Mouse (Mus musculus) heart, postnatal 0 days (tissue): ENCODE measurements at regions not wholly inside any gene's neighbourhood (a gene's known extent, or its start where the extent isn't known, plus 50 kb on each side); places are given as distances from the start of the nearest gene placed in this dataset.

Source experiments
- CTCF ChIP-seq: IDR thresholded peaks from 2 replicates; pipeline ENCODE4 v1.5.1; 2016; ENCODE audit warnings: antibody characterized with exemption, control low read depth, low read depth
- EP300 ChIP-seq: IDR thresholded peaks from 2 replicates; pipeline ENCODE4 v1.6.1; 2016; ENCODE audit warnings: antibody characterized with exemption, low read depth

- TF ChIP-seq CTCF (no peak), EP300 (no peak)
Measured at GRCm38 (mm10) chr3:8284655-8285428, 1325.0 kb downstream of the Zfp704 start.
